Mouse (Mus musculus) kidney, embryonic 15.5 days (tissue): ENCODE data around the gene Tmem270. TPM values are rescaled to one million over a fixed set of nuclear protein-coding genes. Genes with fewer than 3 reads are reported as not detected.

Experiments
- ATAC-seq: fragments of 200-750 bp; cut with Nextera tagmentation; replicated peaks from 2 replicates; pipeline ENCODE4 v1.8.0; 2017; ENCODE audit warnings: moderate TSS enrichment; ENCODE audit not compliant: low FRiP score
- H3K27ac ChIP-seq: fragments of 300-500 bp; sonication (generic); 2 replicates; pipeline ENCODE4 v1.5.1; 2015; ENCODE audit warnings: mild to moderate bottlenecking, inconsistent platforms
- H3K27me3 ChIP-seq: fragments of 300-500 bp; sonication (generic); 2 replicates; pipeline ENCODE4 v1.6.1; 2015; ENCODE audit warnings: inconsistent platforms
- H3K36me3 ChIP-seq: fragments of 300-500 bp; sonication (generic); 2 replicates; pipeline ENCODE4 v1.6.1; 2015; ENCODE audit warnings: inconsistent platforms
- H3K4me1 ChIP-seq: fragments of 300-500 bp; sonication (generic); 2 replicates; pipeline ENCODE4 v1.6.1; 2015; ENCODE audit warnings: inconsistent platforms
- H3K4me2 ChIP-seq: fragments of 300-500 bp; sonication (generic); 2 replicates; pipeline ENCODE4 v1.6.1; 2015; ENCODE audit warnings: moderate library complexity, mild to moderate bottlenecking, inconsistent platforms
- H3K4me3 ChIP-seq: fragments of 300-500 bp; sonication (generic); replicated peaks from 2 replicates; pipeline ENCODE4 v1.5.1; 2015; ENCODE audit warnings: mild to moderate bottlenecking, inconsistent platforms
- H3K9ac ChIP-seq: fragments of 300-500 bp; sonication (generic); 2 replicates; pipeline ENCODE4 v1.6.1; 2015; ENCODE audit warnings: mild to moderate bottlenecking, inconsistent platforms
- H3K9me3 ChIP-seq: fragments of 300-500 bp; sonication (generic); replicated peaks from 2 replicates; pipeline ENCODE4 v1.6.1; 2016; ENCODE audit warnings: inconsistent platforms
- WGBS: fragments of 180-500 bp; shearing (Covaris S2); methylation state at CpG from one replicate; pipeline ENCODE4 v1.1.7; 2015; ENCODE audit warnings: mixed read lengths; 5-methylcytosine and 5-hydroxymethylcytosine counted together
- polyA plus RNA-seq: library from polyadenylated mRNA; unstranded; fragments of >200 nt; fragmentation: Nextera tagmentation; extraction: Ambion mirVana; gene quantifications from 2 replicates; pipeline ENCODE4 v1.2.1, GENCODE M21; 2015

Gene Tmem270
- polyA plus RNA-seq, 1 experiment from 2014 or later, result not detected

GRCm38 (mm10) chr5:134923141-134923540 is 16.6 kb upstream of the Tmem270 start:
- no peak overlapping the region for H3K9ac ChIP-seq
- 72% methylated on average over 6 of the region's 6 CpGs for WGBS
- H3K4me1 ChIP-seq, result no peaks in the 10 kb centered on the region
- no peaks in the 10 kb centered on the region for H3K27me3 ChIP-seq
- no peak overlapping the region for H3K4me2 ChIP-seq
- no peak overlapping the region for H3K4me3 ChIP-seq
- H3K27ac ChIP-seq, result no peak overlapping the region
- no peaks in the 10 kb centered on the region for H3K9me3 ChIP-seq
- H3K36me3 ChIP-seq, result no peaks in the 10 kb centered on the region
- no peak for ATAC-seq

- Histone ChIP-seq H3K27me3 (no peaks in the 10 kb centered on the region), H3K36me3 (no peaks in the 10 kb centered on the region), H3K4me3 (no peak overlapping the region), H3K4me1 (no peaks in the 10 kb centered on the region), H3K9me3 (no peaks in the 10 kb centered on the region; the same call in 1 of the 2 replicates), H3K9ac (no peak overlapping the region), H3K4me2 (no peak overlapping the region), H3K27ac (no peak overlapping the region)
- ATAC-seq, result no peak
- WGBS, result 94% methylated on average over 8 of the region's 8 CpGs
These were observed 14.6 kb upstream of the Tmem270 start for GRCm38 (mm10) chr5:134921106-134921505.

GRCm38 (mm10) chr5:134920106-134920687 is 13.7 kb upstream of the Tmem270 start:
- Histone ChIP-seq H3K9me3 (no peaks in the 10 kb centered on the region; the same call in 1 of the 2 replicates), H3K4me2 (no peak overlapping the region), H3K9ac (no peak overlapping the region), H3K4me3 (no peak overlapping the region), H3K4me1 (no peaks in the 10 kb centered on the region), H3K27me3 (no peaks in the 10 kb centered on the region), H3K36me3 (no peaks in the 10 kb centered on the region), H3K27ac (no peak overlapping the region)
- WGBS, result 75% methylated on average over 6 of the region's 6 CpGs
- ATAC-seq, result no peak

GRCm38 (mm10) chr5:134919097-134919496 is 12.6 kb upstream of the Tmem270 start:
- peak; percentile 75 for ATAC-seq
- H3K4me1 ChIP-seq, result no peaks in the 10 kb centered on the region
- no peak overlapping the region for H3K4me2 ChIP-seq
- no peak overlapping the region for H3K27ac ChIP-seq
- 90% methylated on average over 3 of the region's 3 CpGs for WGBS
- H3K9me3 ChIP-seq, result no peaks in the 10 kb centered on the region; the same call in 1 of the 2 replicates
- H3K9ac ChIP-seq, result no peak overlapping the region
- no peaks in the 10 kb centered on the region for H3K36me3 ChIP-seq
- no peak overlapping the region for H3K4me3 ChIP-seq
- H3K27me3 ChIP-seq, result no peaks in the 10 kb centered on the region

DNA sequence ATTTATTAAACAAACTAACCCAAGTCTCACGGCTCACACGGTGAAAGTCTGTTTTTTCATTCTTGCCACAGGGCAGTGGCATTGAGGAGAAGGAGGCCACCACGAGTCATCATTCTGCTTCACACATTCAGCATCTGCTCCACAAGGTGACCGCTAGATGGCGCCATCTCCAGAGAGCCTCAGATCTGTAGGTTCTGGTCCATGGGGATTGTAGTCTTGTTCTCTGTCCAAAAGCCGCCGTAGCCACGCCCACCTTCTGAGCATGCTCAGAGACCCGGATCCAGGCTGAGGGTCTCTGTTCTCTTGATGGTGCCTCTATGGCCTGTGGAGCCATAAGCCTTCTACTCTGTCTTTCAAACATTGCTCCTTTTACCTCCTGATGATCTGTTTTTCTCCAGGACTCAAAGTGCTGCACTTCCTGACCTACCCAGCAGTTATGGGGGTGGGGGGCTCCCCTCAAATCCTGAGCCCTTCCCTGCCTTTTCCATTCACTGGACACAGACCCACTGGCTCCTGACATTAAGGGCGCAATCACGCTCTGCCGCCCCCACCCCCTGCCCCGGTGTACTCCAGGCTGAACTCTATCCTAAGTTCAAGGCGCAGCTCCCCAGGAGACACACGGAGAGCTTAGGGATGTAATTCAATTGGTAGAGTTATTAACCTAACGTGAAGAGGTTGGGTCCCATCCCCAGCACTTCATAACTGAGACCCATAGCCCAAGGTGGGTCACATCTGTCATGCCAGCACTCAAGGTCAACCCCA is 11.7 kb upstream of the Tmem270 start:
- H3K4me3 ChIP-seq, result no peak overlapping the region
- H3K9ac ChIP-seq, result no peak overlapping the region
- no peak overlapping the region for H3K27ac ChIP-seq
- no peak for ATAC-seq
- H3K27me3 ChIP-seq, result 0 out of 2 replicates have a peak, but pooled peaks cover 2% of the 10 kb centered on the region
- 48% methylated on average over 16 of the region's 16 CpGs for WGBS
- no peaks in the 10 kb centered on the region for H3K36me3 ChIP-seq
- H3K4me1 ChIP-seq, result no peaks in the 10 kb centered on the region
- no peak overlapping the region for H3K4me2 ChIP-seq
- H3K9me3 ChIP-seq, result no peaks in the 10 kb centered on the region; the same call in 1 of the 2 replicates

- no peak within 1 kb of the TSS for H3K9ac ChIP-seq
- 75% methylated on average over 8 of the region's 8 CpGs for WGBS
- no peak within 1 kb of the TSS for H3K4me3 ChIP-seq
- H3K4me2 ChIP-seq, result no peak within 1 kb of the TSS
- ATAC-seq, result no peak
- 0 out of 2 replicates have a peak, but pooled peaks cover 2% of the 10 kb centered on the region for H3K27me3 ChIP-seq
- H3K4me1 ChIP-seq, result no peaks in the 10 kb centered on the region
- H3K36me3 ChIP-seq, result no peaks in the 10 kb centered on the region
- no peak within 1 kb of the TSS for H3K27ac ChIP-seq
- H3K9me3 ChIP-seq, result no peaks in the 10 kb centered on the region; the same call in 1 of the 2 replicates
These were observed 8.8 kb upstream of the Tmem270 start, which contains the start of gene Cldn13 for GRCm38 (mm10) chr5:134915311-134915710. TSS of gene Cldn13 (minus strand) at chr5:134915526.

DNA sequence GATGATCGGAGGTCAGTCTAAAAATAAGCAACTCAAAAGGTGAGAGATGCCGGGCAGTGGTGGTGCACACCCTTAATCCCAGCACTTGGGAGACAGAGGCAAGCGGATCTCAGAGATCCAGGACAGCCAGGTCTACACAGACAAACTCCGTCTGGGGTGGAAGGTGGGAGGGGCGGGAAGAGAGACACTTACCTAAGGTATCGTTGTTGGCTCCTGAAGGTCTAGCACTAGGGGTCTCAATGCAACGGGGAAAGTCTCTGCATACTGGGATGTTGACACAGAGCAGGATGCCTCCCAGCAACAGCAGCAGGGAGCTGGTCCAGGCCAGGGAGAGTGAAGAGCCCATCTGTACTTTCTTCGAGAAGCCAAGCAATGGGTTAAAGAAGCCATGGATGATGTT is 8.0 kb upstream of the Tmem270 start:
- H3K4me1 ChIP-seq, result no peaks in the 10 kb centered on the region
- 0 out of 2 replicates have a peak, but pooled peaks cover 2% of the 10 kb centered on the region for H3K27me3 ChIP-seq
- no peak for ATAC-seq
- no peak overlapping the region for H3K4me3 ChIP-seq
- H3K36me3 ChIP-seq, result no peaks in the 10 kb centered on the region
- WGBS, result 83% methylated on average over 8 of the region's 8 CpGs
- no peak overlapping the region for H3K27ac ChIP-seq
- H3K4me2 ChIP-seq, result no peak overlapping the region
- no peak overlapping the region for H3K9ac ChIP-seq
- no peaks in the 10 kb centered on the region; the same call in 1 of the 2 replicates for H3K9me3 ChIP-seq

DNA sequence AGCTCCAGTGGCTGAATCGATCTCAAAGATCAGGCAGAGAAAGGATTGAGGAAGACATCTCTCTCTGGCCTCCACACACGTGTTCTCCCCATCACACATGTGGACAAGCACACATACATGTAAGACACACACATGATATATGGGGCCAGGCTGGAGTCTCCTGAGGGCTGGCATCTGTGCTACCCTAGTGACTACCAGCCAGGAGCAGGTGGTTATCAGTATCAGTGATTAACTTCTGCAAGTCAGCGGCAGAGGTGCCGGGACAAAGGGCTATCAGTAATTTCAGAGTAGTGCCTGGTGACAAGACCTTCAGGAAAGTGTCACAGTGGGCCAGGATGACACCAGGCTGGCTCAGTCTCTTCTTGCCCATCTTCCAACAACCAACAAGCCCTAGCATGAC is 7.2 kb upstream of the Tmem270 start:
- ATAC-seq, result peak; percentile 74; the same call in 1 of the 2 replicates
- H3K4me3 ChIP-seq, result no peak overlapping the region
- H3K27ac ChIP-seq, result no peak overlapping the region
- H3K9ac ChIP-seq, result no peak overlapping the region
- H3K9me3 ChIP-seq, result no peaks in the 10 kb centered on the region; the same call in 1 of the 2 replicates
- WGBS, result 82% methylated on average over 4 of the region's 4 CpGs
- no peak overlapping the region for H3K4me2 ChIP-seq
- H3K27me3 ChIP-seq, result 0 out of 2 replicates have a peak, but pooled peaks cover 2% of the 10 kb centered on the region
- no peaks in the 10 kb centered on the region for H3K4me1 ChIP-seq
- no peaks in the 10 kb centered on the region for H3K36me3 ChIP-seq

DNA sequence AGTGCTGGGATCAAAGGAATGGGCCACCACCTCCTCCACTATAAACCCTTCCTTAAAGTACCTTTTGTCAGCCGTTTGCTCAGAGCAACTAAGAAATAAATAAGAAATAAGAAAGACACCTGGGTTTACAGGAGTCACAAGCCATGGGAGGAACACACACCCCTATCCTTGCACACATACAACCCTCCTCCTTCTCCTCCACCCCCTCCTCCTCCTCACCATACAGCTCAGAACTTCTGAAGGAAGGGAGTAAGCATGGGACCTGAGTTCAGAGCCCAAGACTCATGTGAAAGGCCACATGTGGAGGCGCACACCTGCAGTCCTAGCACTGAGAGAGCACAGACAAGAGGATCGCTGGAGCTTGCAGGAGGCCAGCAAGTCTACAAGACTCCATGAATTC is 6.8 kb upstream of the Tmem270 start:
- 74% methylated on average over 3 of the region's 3 CpGs for WGBS

GRCm38 (mm10) chr5:134911901-134912300 is 5.4 kb upstream of the Tmem270 start:
- Histone ChIP-seq H3K36me3 (no peaks in the 10 kb centered on the region), H3K4me2 (no peak overlapping the region), H3K9ac (no peak overlapping the region), H3K27ac (no peak overlapping the region), H3K27me3 (0 out of 2 replicates have a peak, but pooled peaks cover 2% of the 10 kb centered on the region), H3K9me3 (no peaks in the 10 kb centered on the region), H3K4me3 (no peak overlapping the region), H3K4me1 (0 out of 2 replicates have a peak, but pooled peaks cover 2% of the 10 kb centered on the region)
- WGBS, result 90% methylated on average over 2 of the region's 2 CpGs
- no peak for ATAC-seq

More for the DNA sequence above, 6.8 kb upstream of the Tmem270 start:
- no peak for ATAC-seq
- H3K4me2 ChIP-seq, result no peak overlapping the region
- H3K9ac ChIP-seq, result no peak overlapping the region
- no peaks in the 10 kb centered on the region; the same call in 1 of the 2 replicates for H3K9me3 ChIP-seq
- H3K27me3 ChIP-seq, result 0 out of 2 replicates have a peak, but pooled peaks cover 2% of the 10 kb centered on the region
- no peaks in the 10 kb centered on the region for H3K4me1 ChIP-seq
- no peaks in the 10 kb centered on the region for H3K36me3 ChIP-seq
- no peak overlapping the region for H3K4me3 ChIP-seq
- H3K27ac ChIP-seq, result no peak overlapping the region

DNA sequence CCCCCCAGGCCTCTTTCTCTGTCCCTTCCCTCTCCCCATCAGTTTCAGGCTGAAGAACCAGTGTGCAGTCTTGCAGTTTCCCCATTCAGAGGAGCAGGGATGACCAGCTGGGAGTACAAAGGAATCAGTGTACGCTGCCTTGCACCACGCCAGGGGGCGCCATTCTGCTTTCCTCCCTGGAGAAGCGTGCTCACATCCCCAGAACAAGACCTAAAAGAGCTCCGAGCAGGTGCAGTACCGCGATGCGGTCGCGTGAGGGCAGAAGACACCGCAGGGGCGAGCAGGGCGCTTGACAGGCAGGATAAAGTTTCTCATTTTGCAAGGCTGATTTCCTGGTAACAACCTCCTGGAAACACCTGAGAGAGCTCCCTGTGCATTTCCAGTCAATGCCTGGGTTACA is 602 bp upstream of the Tmem270 start:
- H3K36me3 ChIP-seq, result no peaks in the 10 kb centered on the region
- no peak overlapping the region for H3K4me3 ChIP-seq
- H3K9ac ChIP-seq, result no peak overlapping the region
- no peaks in the 10 kb centered on the region for H3K9me3 ChIP-seq
- H3K27me3 ChIP-seq, result no peaks in the 10 kb centered on the region
- ATAC-seq, result peak; percentile 79
- H3K27ac ChIP-seq, result no peak overlapping the region
- under 1% methylated on average over 13 of the region's 13 CpGs for WGBS
- no peak overlapping the region for H3K4me2 ChIP-seq
- H3K4me1 ChIP-seq, result 0 out of 2 replicates have a peak, but pooled peaks cover 3% of the 10 kb centered on the region

DNA sequence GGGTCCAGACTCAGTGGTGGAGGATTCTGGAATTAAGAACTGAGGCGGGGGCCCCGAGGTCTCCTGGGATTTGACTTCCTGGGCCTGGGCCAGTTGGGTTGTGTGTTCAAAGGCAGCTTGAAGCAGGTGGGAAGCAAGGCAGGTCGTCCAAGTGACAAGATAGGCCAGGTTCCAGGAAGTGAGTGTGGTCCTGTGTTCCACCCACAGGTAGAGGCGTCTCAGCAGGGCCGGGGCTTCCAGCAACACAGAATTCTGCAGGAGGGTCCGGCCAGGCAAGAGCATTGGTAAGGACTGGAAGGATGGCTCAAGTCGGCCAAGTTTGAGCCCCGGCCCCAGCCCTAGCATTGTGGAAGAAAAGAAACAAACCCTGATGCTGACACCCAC is 4.9 kb downstream of the Tmem270 start:
- ATAC-seq, result no peak
- WGBS, result 74% methylated on average over 8 of the region's 8 CpGs

More for the DNA sequence above, 4.9 kb downstream of the Tmem270 start:
- Histone ChIP-seq H3K27me3 (no peaks in the 10 kb centered on the region), H3K9me3 (no peaks in the 10 kb centered on the region), H3K4me3 (no peak overlapping the region), H3K27ac (no peak overlapping the region), H3K36me3 (no peaks in the 10 kb centered on the region), H3K4me1 (peaks cover 11% of the 10 kb centered on the region; the same call in 1 of the 2 replicates), H3K4me2 (no peak overlapping the region), H3K9ac (no peak overlapping the region)
